Mouse (Mus musculus) testis, adult 2 months (tissue): ENCODE results near the gene Asf1a.

Experiments used
- CTCF ChIP-seq: fragments of 200-500 bp; IDR thresholded peaks from 2 replicates; pipeline ENCODE4 v1.5.1; 2012; ENCODE audit warnings: low read depth, mild to moderate bottlenecking, inconsistent platforms, low read length, moderate library complexity; ENCODE audit not compliant: control insufficient read depth, insufficient read depth, insufficient replicate concordance
- POLR2A ChIP-seq: fragments of 200-500 bp; IDR thresholded peaks from 2 replicates; pipeline ENCODE4 v1.6.1; 2012; ENCODE audit warnings: low read depth, mild to moderate bottlenecking, inconsistent platforms, low read length, moderate library complexity; ENCODE audit not compliant: control insufficient read depth

GRCm38 (mm10) chr10:53634160-53634559, 37.6 kb downstream of the Asf1a start:
- TF ChIP-seq CTCF: no peak
- TF ChIP-seq POLR2A: no peak
